Mouse (Mus musculus) midbrain, embryonic 10.5 days (tissue): ENCODE data around the gene Hip1. TPM values are rescaled to one million over a fixed set of nuclear protein-coding genes. Genes with fewer than 3 reads are reported as not detected.

ENCODE experiments used
- DNase-seq: peaks from one replicate; pipeline ENCODE4 v3.0.0-alpha.2; 2017; ENCODE audit warnings: low spot score
- H3K27ac ChIP-seq: fragments of 300-500 bp; sonication (generic); replicated peaks from 2 replicates; pipeline ENCODE4 v1.5.1; 2016; ENCODE audit warnings: mild to moderate bottlenecking
- H3K27me3 ChIP-seq: fragments of 300-500 bp; sonication (generic); 2 replicates; pipeline ENCODE4 v1.6.1; 2016; ENCODE audit warnings: low read depth, mild to moderate bottlenecking; ENCODE audit not compliant: poor library complexity, severe bottlenecking
- H3K36me3 ChIP-seq: fragments of 300-500 bp; sonication (generic); 2 replicates; pipeline ENCODE4 v1.6.1; 2016; ENCODE audit warnings: mild to moderate bottlenecking, moderate library complexity
- H3K4me1 ChIP-seq: fragments of 300-500 bp; sonication (generic); 2 replicates; pipeline ENCODE4 v1.6.1; 2016
- H3K4me3 ChIP-seq: fragments of 300-500 bp; sonication (generic); 2 replicates; pipeline ENCODE4 v1.5.1; 2016; ENCODE audit warnings: mild to moderate bottlenecking, moderate library complexity
- H3K9me3 ChIP-seq: fragments of 300-500 bp; sonication (generic); replicated peaks from 2 replicates; pipeline ENCODE4 v1.6.1; 2016; ENCODE audit warnings: mild to moderate bottlenecking
- WGBS: fragments of 180-500 bp; shearing (Covaris S2); methylation state at CpG from one replicate; pipeline ENCODE4 v1.1.7; 2016; 5-methylcytosine and 5-hydroxymethylcytosine counted together
- polyA plus RNA-seq: library from polyadenylated mRNA; unstranded; fragments of >200 nt; fragmentation: Nextera tagmentation; extraction: Ambion mirVana; gene quantifications from 2 replicates; pipeline ENCODE4 v1.2.1, GENCODE M21; 2016

The Hip1 gene
- polyA plus RNA-seq, 1 experiment from 2014 or later = 64.9 TPM

DNA sequence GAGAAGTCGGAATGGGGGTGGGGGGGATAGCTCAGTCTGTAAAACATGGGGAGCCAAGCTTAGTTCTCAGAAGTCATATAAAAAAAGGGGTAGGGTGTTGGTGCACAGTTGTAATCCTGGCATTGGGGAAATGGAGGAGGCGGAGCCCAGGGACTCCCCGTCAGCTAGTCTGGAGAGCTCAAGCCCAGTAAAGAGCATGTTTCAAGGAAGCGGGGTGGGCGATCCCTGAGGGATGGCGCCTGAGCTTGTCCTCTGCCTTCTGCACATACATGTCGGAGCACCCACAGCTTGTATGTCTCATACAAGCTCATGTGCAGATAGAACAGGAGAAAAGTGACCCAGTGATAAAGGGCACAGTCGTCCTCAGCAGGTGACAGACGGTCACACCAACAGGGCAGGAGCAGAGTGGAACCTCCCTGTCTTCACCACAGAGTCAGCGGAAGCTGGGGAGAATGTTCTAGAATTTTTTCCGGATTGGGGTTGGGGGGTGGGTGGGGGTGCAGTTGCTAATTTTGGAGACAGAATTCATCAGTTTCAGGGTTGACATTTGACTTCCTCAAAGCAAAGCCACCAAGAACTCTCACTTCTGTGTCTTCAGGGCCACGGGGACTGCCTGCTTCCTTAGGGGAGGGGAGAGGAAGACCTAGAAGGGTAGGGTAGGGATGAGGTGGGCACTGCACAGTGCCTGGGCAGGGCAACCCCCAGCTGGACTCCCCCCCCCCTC is 65.9 kb downstream of the Hip1 start:
- peaks cover 90% of the 10 kb centered on the region for H3K36me3 ChIP-seq
- no peaks in the 10 kb centered on the region for H3K27me3 ChIP-seq
- no peak for DNase-seq

DNA sequence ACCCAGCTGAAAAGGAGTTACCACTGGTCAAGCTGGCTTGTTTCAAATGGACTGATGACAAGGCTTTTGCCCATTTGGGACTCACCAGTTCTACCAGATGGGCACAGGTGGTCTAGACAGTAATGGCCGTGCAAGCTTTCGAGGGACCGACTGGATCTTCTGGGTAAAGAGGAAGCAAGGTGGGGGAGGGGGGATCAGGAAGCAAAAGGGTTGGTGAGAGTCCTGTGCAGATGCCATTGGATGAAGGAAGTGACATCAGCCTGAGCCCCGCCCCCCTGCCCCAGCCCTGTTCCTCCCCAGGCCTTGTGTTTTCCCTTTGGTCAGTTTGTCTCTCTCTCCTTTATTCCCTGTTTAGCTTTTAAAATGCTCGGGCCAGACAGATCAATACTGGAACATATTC is 68.7 kb downstream of the Hip1 start:
- H3K27ac ChIP-seq = no peak overlapping the region
- H3K4me1 ChIP-seq = peaks cover 7% of the 10 kb centered on the region; the same call in 1 of the 2 replicates
- no peak overlapping the region for H3K4me3 ChIP-seq
- H3K27me3 ChIP-seq = no peaks in the 10 kb centered on the region
- no peaks in the 10 kb centered on the region for H3K9me3 ChIP-seq
- WGBS = 89% methylated on average over 5 of the region's 5 CpGs
- peaks cover 87% of the 10 kb centered on the region for H3K36me3 ChIP-seq
- DNase-seq = no peak

More for the DNA sequence above, 65.9 kb downstream of the Hip1 start:
- WGBS = 89% methylated on average over 12 of the region's 12 CpGs
- no peak overlapping the region for H3K4me3 ChIP-seq
- H3K9me3 ChIP-seq = peaks cover 3% of the 10 kb centered on the region; the same call in 1 of the 2 replicates
- H3K27ac ChIP-seq = no peak overlapping the region
- H3K4me1 ChIP-seq = peaks cover 7% of the 10 kb centered on the region; the same call in 1 of the 2 replicates

DNA sequence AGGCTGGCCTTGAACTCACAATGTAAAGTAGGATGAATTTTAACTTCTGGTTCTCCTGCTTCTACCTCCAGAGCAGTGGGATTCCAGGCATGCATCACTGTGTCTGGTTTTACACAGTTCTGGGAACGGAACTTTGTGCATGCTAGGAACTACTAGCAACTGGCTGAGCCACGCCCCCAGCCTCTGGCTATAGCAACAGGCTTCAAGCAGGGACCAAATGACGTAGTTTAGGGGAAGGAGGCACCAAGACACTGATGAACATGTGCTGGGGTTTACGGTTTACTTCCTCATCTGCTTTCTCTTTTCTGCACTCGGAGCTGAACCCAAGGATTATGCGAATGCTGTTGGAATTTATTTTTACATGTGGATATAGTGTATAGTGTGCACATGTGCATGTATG is 72.5 kb downstream of the Hip1 start:
- 91% methylated on average over 6 of the region's 6 CpGs for WGBS

DNA sequence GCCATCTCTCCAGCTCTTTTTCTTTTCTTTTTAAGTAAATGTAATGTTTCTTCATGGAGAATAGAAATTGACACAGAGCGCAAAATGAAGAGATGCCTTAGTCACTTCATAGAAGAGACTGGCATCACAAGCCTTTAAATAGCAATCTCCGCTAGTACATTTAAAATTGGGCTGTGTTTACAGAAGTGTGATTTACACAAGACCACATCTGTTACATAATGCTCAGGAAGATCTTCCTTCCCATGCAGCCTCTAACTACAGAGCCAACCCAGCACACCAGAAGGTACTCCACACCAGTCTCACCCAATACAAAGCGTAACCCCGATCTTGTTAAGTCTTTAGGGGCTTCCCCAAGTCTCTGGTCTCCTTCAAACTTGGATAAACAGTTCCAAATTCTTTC is 73.2 kb downstream of the Hip1 start:
- H3K27ac ChIP-seq = no peak overlapping the region
- H3K27me3 ChIP-seq = no peaks in the 10 kb centered on the region
- 96% methylated on average over 4 of the region's 4 CpGs for WGBS
- no peaks in the 10 kb centered on the region; the same call in 1 of the 2 replicates for H3K9me3 ChIP-seq
- DNase-seq = no peak
- peaks cover 7% of the 10 kb centered on the region; the same call in 1 of the 2 replicates for H3K4me1 ChIP-seq
- no peak overlapping the region for H3K4me3 ChIP-seq
- peaks cover 85% of the 10 kb centered on the region for H3K36me3 ChIP-seq

More for the DNA sequence above, 72.5 kb downstream of the Hip1 start:
- Histone ChIP-seq H3K27me3 (no peaks in the 10 kb centered on the region), H3K4me3 (no peak overlapping the region), H3K36me3 (peaks cover 81% of the 10 kb centered on the region), H3K4me1 (peaks cover 7% of the 10 kb centered on the region; the same call in 1 of the 2 replicates), H3K9me3 (no peaks in the 10 kb centered on the region; the same call in 1 of the 2 replicates), H3K27ac (no peak overlapping the region)
- DNase-seq = no peak

DNA sequence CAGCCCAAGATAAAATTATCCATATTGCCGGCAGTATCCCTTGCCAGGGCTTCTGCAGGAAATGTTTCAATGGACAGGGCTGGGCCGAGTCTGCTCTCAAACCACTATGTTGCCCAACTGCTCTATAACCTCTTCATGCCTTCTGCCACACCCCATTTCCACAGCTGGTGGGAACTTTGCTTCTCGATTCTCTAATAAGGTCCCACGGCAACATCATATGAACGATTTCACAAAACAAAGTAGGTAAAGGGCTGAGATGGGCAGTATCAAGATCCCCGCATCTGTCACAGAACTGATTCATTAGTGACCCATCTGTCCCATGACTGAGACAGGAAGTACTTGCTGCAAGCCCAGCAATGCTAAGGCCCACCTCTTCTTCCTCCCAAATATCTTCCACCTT is 76.6 kb downstream of the Hip1 start:
- 0 out of 2 replicates have a peak, but pooled peaks cover 6% of the 10 kb centered on the region for H3K4me1 ChIP-seq
- no peak for DNase-seq
- no peak overlapping the region for H3K27ac ChIP-seq
- no peaks in the 10 kb centered on the region; the same call in 1 of the 2 replicates for H3K9me3 ChIP-seq
- no peak overlapping the region for H3K4me3 ChIP-seq
- 93% methylated on average over 6 of the region's 6 CpGs for WGBS
- peaks cover 85% of the 10 kb centered on the region for H3K36me3 ChIP-seq
- no peaks in the 10 kb centered on the region for H3K27me3 ChIP-seq

DNA sequence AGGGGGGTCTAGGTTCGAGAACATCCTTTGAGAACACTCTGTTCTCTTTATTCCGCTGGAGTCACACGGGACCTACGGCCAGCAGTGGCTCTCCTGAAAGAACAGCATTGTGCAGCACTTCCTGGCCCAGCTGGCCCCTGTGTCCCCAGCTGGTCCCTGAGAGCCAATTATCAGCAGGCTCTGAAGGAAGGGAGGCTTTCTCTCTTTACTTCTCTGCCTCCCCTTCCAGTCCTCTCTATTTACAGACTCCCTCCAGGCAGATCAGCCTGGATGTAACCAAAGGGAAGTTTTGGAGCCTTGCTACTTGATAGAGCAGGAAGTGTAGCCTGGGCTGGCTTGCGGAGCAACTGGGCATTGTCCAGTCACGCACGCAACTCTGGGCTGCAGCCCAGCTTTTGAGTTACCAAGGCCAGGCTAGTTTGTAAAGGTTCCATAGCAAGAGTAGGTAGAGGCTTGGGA is 79.1 kb downstream of the Hip1 start:
- WGBS = 86% methylated on average over 7 of the region's 7 CpGs
- Histone ChIP-seq H3K9me3 (no peaks in the 10 kb centered on the region; the same call in 1 of the 2 replicates), H3K4me1 (0 out of 2 replicates have a peak, but pooled peaks cover 6% of the 10 kb centered on the region), H3K27me3 (no peaks in the 10 kb centered on the region), H3K27ac (0 out of 2 replicates have a peak overlapping the region, but pooled peaks have one; percentile 46), H3K36me3 (peaks cover 89% of the 10 kb centered on the region), H3K4me3 (no peak overlapping the region)
- no peak for DNase-seq

DNA sequence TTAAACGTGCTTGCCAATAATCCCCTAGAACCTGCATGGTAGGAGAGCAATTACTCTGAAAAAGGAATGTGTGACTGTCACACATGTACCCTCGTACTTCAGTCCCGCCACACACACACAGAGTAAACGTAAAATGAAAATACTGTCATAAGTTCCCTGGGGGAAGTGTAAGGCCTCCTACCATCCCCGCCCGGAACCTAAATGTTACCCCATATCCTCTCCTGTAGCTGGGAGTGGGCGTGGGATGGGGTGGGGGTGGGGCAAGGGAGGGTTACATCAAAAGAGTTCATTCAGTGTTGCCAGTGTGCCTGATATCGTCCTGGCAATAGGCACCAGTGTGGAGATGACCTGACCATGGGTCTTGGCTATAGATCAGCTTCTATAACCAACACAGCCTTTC is 81.5 kb downstream of the Hip1 start:
- WGBS = 94% methylated on average over 8 of the region's 8 CpGs
- H3K4me3 ChIP-seq = no peak overlapping the region
- no peak for DNase-seq
- H3K27ac ChIP-seq = no peak overlapping the region
- no peaks in the 10 kb centered on the region; the same call in 1 of the 2 replicates for H3K9me3 ChIP-seq
- H3K36me3 ChIP-seq = peaks cover 97% of the 10 kb centered on the region
- 0 out of 2 replicates have a peak, but pooled peaks cover 6% of the 10 kb centered on the region for H3K4me1 ChIP-seq
- H3K27me3 ChIP-seq = no peaks in the 10 kb centered on the region

DNA sequence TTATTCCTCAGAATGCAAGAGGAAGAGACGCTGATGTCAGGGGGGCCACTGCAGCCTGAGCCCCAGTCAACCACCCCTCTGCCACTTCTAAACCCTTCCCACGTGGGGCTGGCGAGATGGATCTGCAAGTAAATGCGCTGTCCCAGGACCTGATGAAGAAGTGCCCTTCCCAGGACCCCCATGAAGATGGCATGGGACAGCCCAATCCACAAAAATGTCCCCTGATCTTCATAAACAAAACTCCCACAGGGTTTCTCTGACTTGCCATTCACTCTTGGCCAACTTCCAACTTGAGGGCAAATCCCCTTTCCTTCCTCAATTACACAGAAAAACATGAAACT is 84.1 kb downstream of the Hip1 start:
- Histone ChIP-seq H3K4me1 (0 out of 2 replicates have a peak, but pooled peaks cover 2% of the 10 kb centered on the region), H3K36me3 (peaks cover 97% of the 10 kb centered on the region), H3K4me3 (no peak overlapping the region), H3K27ac (no peak overlapping the region), H3K9me3 (no peaks in the 10 kb centered on the region; the same call in 1 of the 2 replicates), H3K27me3 (no peaks in the 10 kb centered on the region)
- DNase-seq = no peak
- WGBS = 92% methylated on average over 4 of the region's 4 CpGs

DNA sequence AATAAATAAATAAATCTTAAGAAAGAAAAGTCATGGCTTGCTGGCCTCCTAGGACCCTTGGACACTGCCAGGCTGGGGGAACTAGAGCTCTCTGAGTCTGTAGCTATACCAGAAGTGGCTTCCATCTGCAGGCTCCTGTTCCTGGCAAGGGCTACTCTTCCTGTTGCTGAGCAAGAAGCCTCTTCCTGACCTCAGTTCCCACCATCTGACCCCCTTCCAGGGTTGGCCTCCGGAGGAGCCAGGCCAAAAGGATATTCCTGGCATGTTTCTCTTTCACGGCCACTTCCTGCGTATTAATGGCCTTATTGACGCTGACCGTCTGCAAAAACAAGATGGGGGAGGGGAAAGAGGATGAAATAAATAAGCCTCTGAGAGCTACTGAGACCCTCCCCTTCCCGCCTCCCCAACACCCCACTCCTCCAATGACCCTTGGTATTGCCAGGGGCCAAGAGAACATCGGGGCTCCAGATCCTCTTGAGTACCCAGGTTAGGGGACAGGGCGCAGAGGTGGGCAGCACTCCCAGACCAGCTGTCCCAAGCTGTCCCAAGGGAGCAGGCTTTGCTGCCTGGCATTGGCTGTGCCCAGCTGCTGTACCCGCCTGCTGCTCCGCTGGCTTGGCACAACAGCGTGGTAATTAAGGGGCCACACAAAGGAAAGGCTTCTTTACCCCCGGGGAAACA is 84.6 kb downstream of the Hip1 start:
- no peaks in the 10 kb centered on the region for H3K27me3 ChIP-seq
- H3K4me3 ChIP-seq = no peak overlapping the region
- peaks cover 97% of the 10 kb centered on the region for H3K36me3 ChIP-seq
- no peaks in the 10 kb centered on the region for H3K4me1 ChIP-seq
- no peak overlapping the region for H3K27ac ChIP-seq
- WGBS = 90% methylated on average over 12 of the region's 12 CpGs
- peaks cover under 1% of the 10 kb centered on the region; the same call in 1 of the 2 replicates for H3K9me3 ChIP-seq
- DNase-seq = no peak

DNA sequence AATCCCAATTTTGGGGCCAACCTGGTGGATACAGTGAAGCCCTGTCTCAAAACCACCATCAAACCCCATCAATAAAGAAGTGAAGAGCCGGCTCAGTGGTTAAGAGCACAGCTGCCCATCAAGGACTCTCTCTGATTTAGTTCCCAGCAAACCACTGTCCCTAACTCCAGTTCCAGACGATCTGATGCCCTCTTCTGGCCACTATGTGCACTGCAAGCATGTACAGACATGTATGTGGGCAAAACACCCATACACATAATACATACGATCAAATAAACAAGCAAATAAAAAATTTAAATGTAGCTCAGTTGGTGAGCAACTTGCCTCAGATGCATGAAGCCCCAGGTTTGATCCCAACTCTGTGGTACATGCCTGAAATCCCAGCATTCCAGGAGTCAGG is 85.4 kb downstream of the Hip1 start:
- Histone ChIP-seq H3K4me3 (no peak overlapping the region), H3K27ac (no peak overlapping the region), H3K36me3 (peaks cover 99% of the 10 kb centered on the region), H3K4me1 (no peaks in the 10 kb centered on the region), H3K27me3 (no peaks in the 10 kb centered on the region), H3K9me3 (peaks cover 9% of the 10 kb centered on the region)
- WGBS = 79% methylated on average over 3 of the region's 3 CpGs
- no peak for DNase-seq

DNA sequence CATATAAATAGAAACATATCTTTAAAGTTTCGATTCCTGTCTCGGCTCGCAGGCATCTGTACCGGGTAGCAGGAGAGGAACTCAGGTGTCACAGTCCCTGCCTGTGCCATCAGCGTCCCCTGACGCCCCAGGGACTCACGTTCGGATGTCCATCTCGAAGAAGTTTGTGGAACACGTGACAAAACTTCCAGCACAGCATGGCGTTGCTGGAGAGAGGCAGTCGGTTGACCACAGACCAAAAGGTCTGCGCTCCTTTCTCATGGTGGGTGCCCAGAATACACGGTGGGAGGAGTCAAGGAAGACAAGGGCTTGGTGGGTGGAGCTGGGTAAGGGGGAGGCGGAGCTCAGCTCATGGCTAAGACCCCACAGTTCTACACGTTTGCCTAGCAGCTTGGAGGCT is 87.0 kb downstream of the Hip1 start:
- Histone ChIP-seq H3K9me3 (peaks cover 16% of the 10 kb centered on the region), H3K27me3 (no peaks in the 10 kb centered on the region), H3K4me1 (no peaks in the 10 kb centered on the region), H3K4me3 (no peak overlapping the region), H3K36me3 (peaks cover 99% of the 10 kb centered on the region), H3K27ac (no peak overlapping the region)
- WGBS = 95% methylated on average over 16 of the region's 16 CpGs
- DNase-seq = no peak

DNA sequence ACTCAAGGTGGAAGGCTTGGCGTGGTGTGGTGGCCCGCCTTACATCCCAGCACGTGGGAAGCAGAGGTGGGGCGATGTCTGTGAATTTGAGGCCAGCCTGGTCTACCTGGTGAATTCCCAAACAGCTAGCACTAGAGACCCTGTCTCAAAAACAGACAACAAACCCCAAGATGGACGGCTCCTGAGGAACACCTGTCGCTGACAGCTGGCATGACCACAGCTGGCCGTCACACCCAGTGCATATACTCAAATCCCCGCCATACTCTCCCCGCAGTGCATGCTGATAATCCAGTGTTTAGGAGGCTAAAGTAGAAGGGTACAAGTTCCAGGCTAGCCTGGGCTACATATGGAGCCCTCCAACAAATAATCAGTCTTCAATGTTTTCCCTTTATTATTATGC is 88.4 kb downstream of the Hip1 start:
- WGBS = 96% methylated on average over 9 of the region's 9 CpGs
- no peaks in the 10 kb centered on the region for H3K27me3 ChIP-seq
- H3K4me1 ChIP-seq = no peaks in the 10 kb centered on the region
- no peak overlapping the region for H3K27ac ChIP-seq
- peaks cover 100% of the 10 kb centered on the region for H3K36me3 ChIP-seq
- DNase-seq = no peak
- no peak overlapping the region for H3K4me3 ChIP-seq
- peaks cover 16% of the 10 kb centered on the region for H3K9me3 ChIP-seq

DNA sequence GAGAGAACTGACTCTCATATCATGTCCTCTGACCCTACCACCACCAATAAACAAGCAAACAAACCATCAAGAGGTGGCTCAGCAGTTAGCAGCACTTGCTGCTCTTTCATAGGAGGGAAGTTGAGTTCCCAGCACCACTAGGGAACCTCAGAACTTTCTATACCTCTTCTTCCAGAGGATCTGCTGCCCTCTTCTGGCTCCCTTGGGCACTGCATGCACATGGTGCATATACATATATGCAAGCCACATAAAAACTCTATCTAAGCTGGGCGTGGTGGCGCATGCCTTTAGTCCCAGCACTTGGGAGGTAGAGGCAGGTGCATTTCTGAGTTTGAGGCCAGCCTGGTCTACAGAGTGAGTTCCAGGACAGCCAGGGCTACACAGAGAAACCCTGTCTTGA is 90.7 kb downstream of the Hip1 start:
- Histone ChIP-seq H3K36me3 (peaks cover 100% of the 10 kb centered on the region), H3K27me3 (no peaks in the 10 kb centered on the region), H3K27ac (no peak overlapping the region), H3K4me3 (no peak overlapping the region), H3K4me1 (no peaks in the 10 kb centered on the region), H3K9me3 (peaks cover 16% of the 10 kb centered on the region)
- 96% methylated on average over 2 of the region's 2 CpGs for WGBS
- no peak for DNase-seq
